Mouse (Mus musculus): Measurements from ENCODE around the gene Olfr1361.

DNA sequence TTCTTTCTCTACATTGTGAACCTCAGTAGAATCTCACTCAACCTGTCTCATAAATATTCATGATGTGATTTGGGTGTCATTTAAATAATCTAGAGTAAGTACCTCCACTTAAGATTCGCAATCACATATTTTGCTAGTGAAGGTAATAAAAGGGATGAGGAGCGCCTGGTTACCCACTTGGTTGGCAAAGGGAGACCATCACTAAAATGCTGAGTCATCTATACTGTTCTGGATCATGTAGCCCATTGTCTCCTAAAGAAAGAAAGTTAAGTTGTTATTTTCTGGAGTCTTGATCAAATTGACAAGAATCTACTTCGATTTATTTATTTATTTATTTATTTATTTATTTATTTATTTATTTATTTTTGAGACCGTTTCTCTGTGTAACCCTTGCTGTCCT, 43.5 kb upstream of the Olfr1361 start:
- no peak for TF ChIP-seq CTCF (IDR thresholded peaks at IDR 0.05; ENCODE audit: low read depth)
- TF ChIP-seq EP300 (IDR thresholded peaks at IDR 0.05; ENCODE audit: low read depth) = no peak
